ENCODE assay signal across 8 mouse cellular contexts in the genomic region with DNA sequence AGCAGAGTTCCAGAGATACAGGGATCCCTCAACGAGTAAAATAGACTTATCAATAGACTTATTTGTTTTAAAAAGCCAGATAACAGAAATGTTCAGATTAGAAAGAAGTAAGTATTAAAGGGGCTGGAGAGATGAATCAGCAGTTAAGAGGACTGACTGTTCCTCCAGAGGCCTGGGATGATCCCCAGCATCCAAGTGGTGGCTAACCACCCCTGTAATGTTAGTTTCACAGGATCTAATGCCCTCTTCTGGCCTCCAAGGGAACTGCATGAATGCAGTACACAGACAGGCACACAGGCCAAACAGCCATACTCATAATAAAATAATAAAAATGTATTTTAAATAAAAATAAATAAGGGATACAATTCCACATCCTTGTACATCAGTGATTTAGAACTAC. TPM values are rescaled to one million over a fixed set of nuclear protein-coding genes. Genes with fewer than 3 reads are reported as not detected.
A peak's percentile ranks its signal among the peaks of the same experiment; 100 is the strongest.
DNase-seq lines count a peak whose midpoint lies in the region; ATAC-seq and TF ChIP-seq lines count a peak whose summit lies in the region.

No protein-coding gene starts in this region.

- H3K4me3 ChIP-seq in kidney, adult 2 months (ENCODE audit: insufficient read depth, low read depth, low read length): no peak overlapping the region
- H3K4me3 ChIP-seq in ES-Bruce4 (ENCODE audit: low read depth, low read length): no peak overlapping the region
- no peak overlapping the region for H3K4me3 ChIP-seq in lung, embryonic 14.5 days (ENCODE audit: low read depth, low read length)

- no peak overlapping the region for H3K27ac ChIP-seq in kidney, adult 2 months (ENCODE audit: insufficient read depth, low read depth, low read length)
- no peak overlapping the region for H3K27ac ChIP-seq in ES-Bruce4 (ENCODE audit: insufficient read depth, low read length)
- no peak overlapping the region for H3K27ac ChIP-seq in lung, embryonic 14.5 days (ENCODE audit: low read depth)

- H3K36me3 ChIP-seq in kidney, adult 2 months (ENCODE audit: control insufficient read depth, insufficient read depth, low read length): no peaks in the 10 kb centered on the region
- no peaks in the 10 kb centered on the region for H3K36me3 ChIP-seq in ES-Bruce4 (ENCODE audit: control insufficient read depth, insufficient read depth, low read length, poor library complexity, severe bottlenecking)
- H3K36me3 ChIP-seq in lung, embryonic 14.5 days (ENCODE audit: insufficient read depth): 0 out of 2 replicates have a peak, but pooled peaks cover 3% of the 10 kb centered on the region

- no peaks in the 10 kb centered on the region for H3K4me1 ChIP-seq in kidney, adult 2 months (ENCODE audit: control insufficient read depth, insufficient read depth, low read length)
- H3K4me1 ChIP-seq in ES-Bruce4 (ENCODE audit: control insufficient read depth, insufficient read depth, low read length): no peaks in the 10 kb centered on the region
- no peaks in the 10 kb centered on the region for H3K4me1 ChIP-seq in lung, embryonic 14.5 days (ENCODE audit: insufficient read depth)

- no peak for TF ChIP-seq EP300 in ES-Bruce4 (IDR thresholded peaks at IDR 0.05; ENCODE audit: insufficient read depth, low read depth, low read length)

- no peak for TF ChIP-seq POLR2A in kidney, adult 2 months (IDR thresholded peaks at IDR 0.05; ENCODE audit: low read depth, low read length)
- TF ChIP-seq POLR2A in ES-Bruce4 (IDR thresholded peaks at IDR 0.05; ENCODE audit: insufficient read depth, low read length): no peak

- H3K4me2 ChIP-seq in lung, embryonic 14.5 days: no peak overlapping the region

- no peak for DNase-seq in kidney, adult 2 months
- DNase-seq in kidney, postnatal 14 days: no peak
- peak; percentile 63 for DNase-seq in cerebellum, adult 9-10 months
- peak; percentile 62 for DNase-seq in lung, embryonic 14.5 days
- no peak for DNase-seq in MN1 (ENCODE audit: low spot score)
- no peak for DNase-seq in left cerebral cortex, adult 18-20 months (ENCODE audit: low spot score in 2 of 2)

- peak; percentile 38; the same call in 1 of the 2 replicates for TF ChIP-seq CTCF in kidney, adult 2 months (conservative IDR thresholded peaks at IDR 0.05; ENCODE audit: insufficient read depth, insufficient read length, low read depth, low read length)
- TF ChIP-seq CTCF in ES-Bruce4 (IDR thresholded peaks at IDR 0.05; ENCODE audit: low read depth, low read length): peak; percentile 28
- peak; percentile 64 for TF ChIP-seq CTCF in lung, embryonic 14.5 days (IDR thresholded peaks at IDR 0.05; ENCODE audit: low read depth)

- 0 out of 2 replicates have a peak, but pooled peaks have one; percentile 19 for ATAC-seq in lung, embryonic 14.5 days (ENCODE audit: insufficient read depth)
- no peak for ATAC-seq in erythroblast, adult 5-6 weeks (replicated peaks; ENCODE audit: low FRiP score, poor library complexity, severe bottlenecking)

- H3K27me3 ChIP-seq in kidney, adult 2 months (replicated peaks; ENCODE audit: control insufficient read depth, insufficient read depth, low read length): no peaks in the 10 kb centered on the region; the same call in 1 of the 2 replicates
- H3K27me3 ChIP-seq in ES-Bruce4 (ENCODE audit: control insufficient read depth, insufficient read depth, low read length, poor library complexity, severe bottlenecking): no peaks in the 10 kb centered on the region
- H3K27me3 ChIP-seq in lung, embryonic 14.5 days (ENCODE audit: insufficient read depth, low read length): no peaks in the 10 kb centered on the region

- H3K9ac ChIP-seq in ES-Bruce4 (ENCODE audit: low read depth, poor library complexity, severe bottlenecking): no peak overlapping the region
- no peak overlapping the region for H3K9ac ChIP-seq in lung, embryonic 14.5 days

- H3K9me3 ChIP-seq in ES-Bruce4 (replicated peaks; ENCODE audit: control insufficient read depth, insufficient read depth, low read length, poor library complexity, severe bottlenecking): no peaks in the 10 kb centered on the region
- H3K9me3 ChIP-seq in lung, embryonic 14.5 days (ENCODE audit: low read depth, low read length): no peaks in the 10 kb centered on the region

- 85% methylated on average over 1 of the region's 1 CpGs for WGBS in kidney, adult 2 months
- WGBS in lung, embryonic 14.5 days: 22% methylated on average over 1 of the region's 1 CpGs

RNA-seq across cellular contexts. Expression of a gene that starts 7.4 kb away (rescaled TPM):
- 2.5 and 3.4 TPM in 2 replicates for polyA plus RNA-seq in kidney, adult 2 months (2012; rRNA removed)
- polyA plus RNA-seq in ES-Bruce4 (2011; ENCODE audit: insufficient read depth, insufficient read length, low read depth, missing spikeins): 7.0 and 8.3 TPM in 2 replicates
- polyA plus RNA-seq in lung, embryonic 14.5 days (2014; fragmentation: Nextera tagmentation; extraction: Ambion mirVana): 29.8 and 30.0 TPM in 2 replicates
- 2.9 TPM in 1 of 2 replicates, not detected in the other for total RNA-seq in erythroblast, adult 5-6 weeks (2015; ENCODE audit: low replicate concordance)
- 2.1 TPM in 1 of 2 replicates, not detected in the other for total RNA-seq in erythroblast, adult 5-6 weeks (2017; ENCODE audit: low replicate concordance)
- total RNA-seq in left cerebral cortex, adult 18-20 months (2021): 10 to 100 TPM; 67.1 to 67.7 TPM

RNA-seq across cellular contexts. Expression of a gene that starts 21.8 kb away (rescaled TPM):
- polyA plus RNA-seq in kidney, adult 2 months (2012; rRNA removed): 0.27 and 0.38 TPM in 2 replicates
- polyA plus RNA-seq in ES-Bruce4 (2011; ENCODE audit: insufficient read depth, insufficient read length, low read depth, missing spikeins): 7.3 and 8.9 TPM in 2 replicates
- polyA plus RNA-seq in lung, embryonic 14.5 days (2014; fragmentation: Nextera tagmentation; extraction: Ambion mirVana): 8.0 and 9.5 TPM in 2 replicates
- total RNA-seq in erythroblast, adult 5-6 weeks (2015; ENCODE audit: low replicate concordance): not detected in 2 replicates
- not detected in 2 replicates for total RNA-seq in erythroblast, adult 5-6 weeks (2017; ENCODE audit: low replicate concordance)
- 100 to 1,000 TPM; 333 to 352 TPM for total RNA-seq in left cerebral cortex, adult 18-20 months (2021)

RNA-seq across cellular contexts. Expression of a gene that starts 51.0 kb away (rescaled TPM):
- 0.35 and 1.2 TPM in 2 replicates for polyA plus RNA-seq in kidney, adult 2 months (2012; rRNA removed)
- polyA plus RNA-seq in ES-Bruce4 (2011; ENCODE audit: insufficient read depth, insufficient read length, low read depth, missing spikeins): not detected in 2 replicates
- polyA plus RNA-seq in lung, embryonic 14.5 days (2014; fragmentation: Nextera tagmentation; extraction: Ambion mirVana): 0.39 and 0.53 TPM in 2 replicates
- not detected in 2 replicates for total RNA-seq in erythroblast, adult 5-6 weeks (2015; ENCODE audit: low replicate concordance)
- total RNA-seq in erythroblast, adult 5-6 weeks (2017; ENCODE audit: low replicate concordance): 0.84 TPM in 1 of 2 replicates, not detected in the other
- total RNA-seq in left cerebral cortex, adult 18-20 months (2021): 100 to 1,000 TPM; 255 to 265 TPM

Comparison
In these comparisons a context has a peak if more than half of its experiments do, and no peak if none do; other contexts are left out.
1. DNase-seq: peak in cerebellum, adult 9-10 months (single experiment) and lung, embryonic 14.5 days (single experiment); none in kidney, adult 2 months (single experiment), kidney, postnatal 14 days (single experiment), MN1 (single experiment) and left cerebral cortex, adult 18-20 months (0 of 2).
2. Peak in every context shown above with its lines, with median percentiles within 50 percentile points of each other: CTCF ChIP-seq.